Mouse (Mus musculus): ENCODE results near the gene Trim33. TPM values are rescaled to one million over a fixed set of nuclear protein-coding genes. Genes with fewer than 3 reads are reported as not detected.

Trim33 gene
- total and polyA plus RNA-seq, 3 experiments, result 20.2 to 30.4 TPM; not detected in 1

GRCm38 (mm10) chr3:103368731-103369130 is 89.6 kb downstream of the Trim33 start:
- H3K27ac ChIP-seq (ENCODE audit: control insufficient read depth, low read depth, low read length), result no peak overlapping the region
- TF ChIP-seq E2F4 (IDR thresholded peaks at IDR 0.05; ENCODE audit: borderline replicate concordance, low read depth, low read length) (no peak), ZC3H11A (IDR thresholded peaks at IDR 0.05; ENCODE audit: low read depth, low read length) (no peak), POLR2AphosphoS5 (IDR thresholded peaks at IDR 0.05; ENCODE audit: borderline replicate concordance, low read depth, low read length) (no peak), MYC (IDR thresholded peaks at IDR 0.05; ENCODE audit: low read depth, low read length) (no peak)

GRCm38 (mm10) chr3:103374028-103374427 is 94.9 kb downstream of the Trim33 start:
- Histone ChIP-seq H3K27me3 (ENCODE audit: control insufficient read depth in 1 of 2, insufficient read depth in 2 of 2, low read length in 2 of 2) (peaks cover 0 to 1% of the 10 kb centered on the region in 2 experiments; a peak in 1 of 4 replicates), H3K27ac (ENCODE audit: control insufficient read depth, low read depth, low read length) (no peak overlapping the region), H3K4me3 (ENCODE audit: control insufficient read depth in 1 of 2, insufficient read depth in 1 of 2, low read depth in 2 of 2, low read length in 2 of 2) (peak overlapping the region in 1 of 2 experiments; percentile 29; a peak in 1 of 4 replicates)

More at GRCm38 (mm10) chr3:103368731-103369130, 89.6 kb downstream of the Trim33 start:
- Histone ChIP-seq H3K79me2 (ENCODE audit: control insufficient read depth, insufficient read depth, low read length, poor library complexity) (no peaks in the 10 kb centered on the region), H3K27me3 (ENCODE audit: control insufficient read depth in 1 of 2, insufficient read depth in 2 of 2, low read length in 2 of 2) (peaks cover 1 to 2% of the 10 kb centered on the region in 2 experiments; a peak in 2 of 4 replicates), H3K9ac (ENCODE audit: control insufficient read depth, low read depth, low read length, poor library complexity, severe bottlenecking) (no peak overlapping the region), H3K9me3 (replicated peaks; ENCODE audit: insufficient read depth, low read length) (no peaks in the 10 kb centered on the region), H3K36me3 (ENCODE audit: control insufficient read depth in 1 of 2, insufficient read depth in 2 of 2, low read length in 2 of 2) (no peaks in the 10 kb centered on the region), H3K4me3 (ENCODE audit: control insufficient read depth in 1 of 2, insufficient read depth in 1 of 2, low read depth in 2 of 2, low read length in 2 of 2) (no peak overlapping the region), H3K4me1 (ENCODE audit: control insufficient read depth in 1 of 2, insufficient read depth in 2 of 2, low read length in 2 of 2) (no peaks in the 10 kb centered on the region)
- no peak for DNase-seq (ENCODE audit: low read depth, low spot score)

GRCm38 (mm10) chr3:103375181-103375855 is 96.2 kb downstream of the Trim33 start:
- no peak overlapping the region for H3K27ac ChIP-seq (ENCODE audit: control insufficient read depth, low read depth, low read length)
- no peak overlapping the region for H3K9ac ChIP-seq (ENCODE audit: control insufficient read depth, low read depth, low read length, poor library complexity, severe bottlenecking)
- TF ChIP-seq GABPA (IDR thresholded peaks at IDR 0.05; ENCODE audit: low read depth, low read length) (no peak), JUND (IDR thresholded peaks at IDR 0.05; ENCODE audit: low read depth, low read length) (no peak), ZKSCAN1 (IDR thresholded peaks at IDR 0.05; ENCODE audit: low read depth, low read length) (no peak), EP300 (IDR thresholded peaks at IDR 0.05; ENCODE audit: low read depth in 1 of 2, low read length in 2 of 2) (no peak), NRF1 (IDR thresholded peaks at IDR 0.05; ENCODE audit: insufficient read depth, low read depth, low read length, poor library complexity, severe bottlenecking) (no peak), POLR2AphosphoS5 (IDR thresholded peaks at IDR 0.05; ENCODE audit: borderline replicate concordance, low read depth, low read length) (no peak), TAL1 (IDR thresholded peaks at IDR 0.05; ENCODE audit: low read length) (no peak), POLR2A (IDR thresholded peaks at IDR 0.05; ENCODE audit: control insufficient read depth in 1 of 2, insufficient read depth in 1 of 2, low read depth in 1 of 2, low read length in 2 of 2, poor library complexity in 1 of 2) (no peak), ZMIZ1 (IDR thresholded peaks at IDR 0.05; ENCODE audit: low read depth, low read length) (no peak), MAZ (IDR thresholded peaks at IDR 0.05; ENCODE audit: low read depth, low read length) (no peak), USF1 (IDR thresholded peaks at IDR 0.05; ENCODE audit: low read depth, low read length) (no peak), MYB (IDR thresholded peaks at IDR 0.05; ENCODE audit: low read depth, low read length) (no peak)
- no peak overlapping the region for H3K4me3 ChIP-seq (ENCODE audit: control insufficient read depth in 1 of 2, insufficient read depth in 1 of 2, low read depth in 2 of 2, low read length in 2 of 2)
- no peaks in the 10 kb centered on the region for H3K79me2 ChIP-seq (ENCODE audit: control insufficient read depth, insufficient read depth, low read length, poor library complexity)
- H3K4me1 ChIP-seq (ENCODE audit: control insufficient read depth in 1 of 2, insufficient read depth in 2 of 2, low read length in 2 of 2), result peaks cover 2 to 5% of the 10 kb centered on the region in 2 experiments; a peak in 2 of 4 replicates
- no peak for DNase-seq (ENCODE audit: low read depth, low spot score)
- no peaks in the 10 kb centered on the region; a peak in 1 of 4 replicates for H3K36me3 ChIP-seq (ENCODE audit: control insufficient read depth in 1 of 2, insufficient read depth in 2 of 2, low read length in 2 of 2)
- H3K27me3 ChIP-seq (ENCODE audit: control insufficient read depth in 1 of 2, insufficient read depth in 2 of 2, low read length in 2 of 2), result peaks cover 0 to 1% of the 10 kb centered on the region in 2 experiments; a peak in 1 of 4 replicates
- H3K9me3 ChIP-seq (replicated peaks; ENCODE audit: insufficient read depth, low read length), result no peaks in the 10 kb centered on the region

More at GRCm38 (mm10) chr3:103374028-103374427, 94.9 kb downstream of the Trim33 start:
- peak; percentile 81 for DNase-seq (ENCODE audit: low read depth, low spot score)
- peaks cover 2 to 5% of the 10 kb centered on the region in 2 experiments; a peak in 2 of 4 replicates for H3K4me1 ChIP-seq (ENCODE audit: control insufficient read depth in 1 of 2, insufficient read depth in 2 of 2, low read length in 2 of 2)
- peak overlapping the region; percentile 54 for H3K9ac ChIP-seq (ENCODE audit: control insufficient read depth, low read depth, low read length, poor library complexity, severe bottlenecking)
- H3K36me3 ChIP-seq (ENCODE audit: control insufficient read depth in 1 of 2, insufficient read depth in 2 of 2, low read length in 2 of 2), result no peaks in the 10 kb centered on the region; a peak in 1 of 4 replicates
- TF ChIP-seq CTCF (IDR thresholded peaks at IDR 0.05 in 2 of 3, conservative IDR thresholded peaks at IDR 0.05 in 1 of 3; ENCODE audit: control insufficient read depth in 1 of 3, insufficient read depth in 1 of 3, low read depth in 2 of 3, low read length in 3 of 3, poor library complexity in 1 of 3, severe bottlenecking in 1 of 3) (peak; percentile 87 to 95 (median 91)), MAZ (IDR thresholded peaks at IDR 0.05; ENCODE audit: low read depth, low read length) (peak; percentile 39; the same call in 1 of the 2 replicates), POLR2AphosphoS5 (IDR thresholded peaks at IDR 0.05; ENCODE audit: borderline replicate concordance, low read depth, low read length) (no peak), POLR2AphosphoS2 (IDR thresholded peaks at IDR 0.05; ENCODE audit: low read length) (no peak), HCFC1 (IDR thresholded peaks at IDR 0.05; ENCODE audit: low read depth, low read length) (0 out of 2 replicates have a peak, but pooled peaks have one; percentile 16), USF1 (IDR thresholded peaks at IDR 0.05; ENCODE audit: low read depth, low read length) (no peak), JUND (IDR thresholded peaks at IDR 0.05; ENCODE audit: low read depth, low read length) (0 out of 2 replicates have a peak, but pooled peaks have one; percentile 12), RAD21 (IDR thresholded peaks at IDR 0.05; ENCODE audit: low read depth, low read length) (peak; percentile 80), SMC3 (IDR thresholded peaks at IDR 0.05; ENCODE audit: low read depth, low read length) (peak; percentile 77), MYC (IDR thresholded peaks at IDR 0.05; ENCODE audit: low read depth, low read length) (no peak), ZC3H11A (IDR thresholded peaks at IDR 0.05; ENCODE audit: low read depth, low read length) (peak; percentile 59), E2F4 (IDR thresholded peaks at IDR 0.05; ENCODE audit: borderline replicate concordance, low read depth, low read length) (no peak)
- H3K9me3 ChIP-seq (replicated peaks; ENCODE audit: insufficient read depth, low read length), result no peaks in the 10 kb centered on the region
- no peaks in the 10 kb centered on the region for H3K79me2 ChIP-seq (ENCODE audit: control insufficient read depth, insufficient read depth, low read length, poor library complexity)

Data from MEL (cell line).